Mouse (Mus musculus) heart, embryonic 10.5 days (tissue): ENCODE data around the gene Olfr1393. TPM values are rescaled to one million over a fixed set of nuclear protein-coding genes. Genes with fewer than 3 reads are reported as not detected.
"Not testable (repeated sequence)": the region's sequence is repeated elsewhere in the genome, so short reads cannot be mapped to it uniquely, and the experiment has no call there.

Experiments
- DNase-seq: peaks from one replicate; pipeline ENCODE4 v3.0.0-alpha.2; 2017; ENCODE audit warnings: low spot score
- H3K27ac ChIP-seq: fragments of 300-500 bp; sonication (generic); 2 replicates; pipeline ENCODE4 v1.5.1; 2016; ENCODE audit warnings: mild to moderate bottlenecking
- H3K27me3 ChIP-seq: fragments of 300-500 bp; sonication (generic); 2 replicates; pipeline ENCODE4 v1.6.1; 2016; ENCODE audit warnings: mild to moderate bottlenecking; ENCODE audit not compliant: poor library complexity, insufficient read depth, severe bottlenecking
- H3K36me3 ChIP-seq: fragments of 300-500 bp; sonication (generic); 2 replicates; pipeline ENCODE4 v1.6.1; 2016; ENCODE audit warnings: mild to moderate bottlenecking, moderate library complexity
- H3K4me1 ChIP-seq: fragments of 300-500 bp; sonication (generic); 2 replicates; pipeline ENCODE4 v1.6.1; 2016; ENCODE audit warnings: mild to moderate bottlenecking
- H3K4me3 ChIP-seq: fragments of 300-500 bp; sonication (generic); 2 replicates; pipeline ENCODE4 v1.5.1; 2016; ENCODE audit warnings: mild to moderate bottlenecking, moderate library complexity
- H3K9me3 ChIP-seq: fragments of 300-500 bp; sonication (generic); 2 replicates; pipeline ENCODE4 v1.6.1; 2016; ENCODE audit warnings: mild to moderate bottlenecking, moderate library complexity
- WGBS: fragments of 180-500 bp; shearing (Covaris S2); methylation state at CpG from one replicate; pipeline ENCODE4 v1.1.7; 2016; 5-methylcytosine and 5-hydroxymethylcytosine counted together
- polyA plus RNA-seq: library from polyadenylated mRNA; unstranded; fragments of >200 nt; fragmentation: Nextera tagmentation; extraction: Ambion mirVana; gene quantifications from 2 replicates; pipeline ENCODE4 v1.2.1, GENCODE M21; 2016

The Olfr1393 gene
- polyA plus RNA-seq, 1 experiment from 2014 or later, result not detected

DNA sequence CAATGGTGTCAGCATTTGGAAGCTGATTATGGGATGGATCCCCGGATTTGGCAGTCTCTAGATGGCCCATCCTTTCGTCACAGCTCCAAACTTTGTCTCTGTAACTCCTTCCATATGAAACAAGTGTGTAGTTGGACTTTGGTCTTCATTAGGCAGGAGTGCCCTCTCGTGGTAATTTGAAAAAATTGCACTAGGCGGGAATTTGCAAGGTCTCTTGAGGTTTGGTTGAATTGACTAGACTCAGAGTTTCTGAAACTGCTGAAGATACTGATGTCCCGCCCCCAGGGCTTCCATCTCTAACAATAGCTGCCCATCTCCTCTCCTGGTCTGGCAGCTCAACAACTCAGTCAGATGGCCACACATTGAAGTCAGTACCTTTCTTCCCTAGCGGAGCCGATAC is 6.8 kb upstream of the Olfr1393 start:
- no peak overlapping the region for H3K27ac ChIP-seq
- no peak overlapping the region for H3K4me3 ChIP-seq
- no peaks in the 10 kb centered on the region for H3K27me3 ChIP-seq
- WGBS, result 33% methylated on average over 7 of the region's 7 CpGs
- DNase-seq, result no peak
- peaks cover 11% of the 10 kb centered on the region for H3K4me1 ChIP-seq
- H3K9me3 ChIP-seq, result no peaks in the 10 kb centered on the region
- no peaks in the 10 kb centered on the region for H3K36me3 ChIP-seq

DNA sequence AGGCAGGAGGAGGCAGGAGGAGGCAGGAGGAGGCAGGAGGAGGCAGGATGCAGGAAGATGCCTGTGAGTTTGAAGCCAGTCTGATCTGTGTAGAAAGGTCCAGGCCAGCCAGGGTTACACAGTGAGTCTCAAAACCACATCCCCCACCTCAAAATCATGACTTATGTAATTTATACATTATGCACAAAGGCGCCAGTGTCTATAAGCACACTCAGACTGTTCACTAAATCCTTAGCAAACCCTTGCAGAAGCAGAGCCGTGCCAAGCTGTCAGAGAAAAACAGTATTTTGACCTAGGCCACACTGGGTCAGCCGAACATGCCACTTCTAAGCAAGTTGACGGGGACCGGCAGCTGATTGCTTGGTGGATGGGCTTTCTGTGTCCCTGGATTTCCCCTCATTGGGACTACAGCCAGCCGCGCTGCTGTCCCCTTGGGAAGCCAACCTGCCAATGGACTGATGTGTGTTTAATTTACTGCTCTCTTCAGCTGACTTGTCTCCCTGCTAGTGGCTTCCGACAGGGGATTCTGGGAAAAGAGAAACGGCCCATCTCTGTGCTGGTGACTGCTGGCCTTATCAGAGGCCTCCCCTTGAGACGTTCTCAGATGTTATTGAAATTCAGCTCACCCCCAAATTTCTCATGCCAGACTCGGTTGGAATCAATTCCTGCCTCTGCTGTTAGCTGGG is 4.1 kb upstream of the Olfr1393 start:
- H3K9me3 ChIP-seq, result no peaks in the 10 kb centered on the region
- no peak for DNase-seq
- no peaks in the 10 kb centered on the region for H3K4me1 ChIP-seq
- H3K4me3 ChIP-seq, result no peak overlapping the region
- 62% methylated on average over 11 of the region's 11 CpGs for WGBS
- no peak overlapping the region for H3K27ac ChIP-seq
- H3K36me3 ChIP-seq, result no peaks in the 10 kb centered on the region
- H3K27me3 ChIP-seq, result no peaks in the 10 kb centered on the region

DNA sequence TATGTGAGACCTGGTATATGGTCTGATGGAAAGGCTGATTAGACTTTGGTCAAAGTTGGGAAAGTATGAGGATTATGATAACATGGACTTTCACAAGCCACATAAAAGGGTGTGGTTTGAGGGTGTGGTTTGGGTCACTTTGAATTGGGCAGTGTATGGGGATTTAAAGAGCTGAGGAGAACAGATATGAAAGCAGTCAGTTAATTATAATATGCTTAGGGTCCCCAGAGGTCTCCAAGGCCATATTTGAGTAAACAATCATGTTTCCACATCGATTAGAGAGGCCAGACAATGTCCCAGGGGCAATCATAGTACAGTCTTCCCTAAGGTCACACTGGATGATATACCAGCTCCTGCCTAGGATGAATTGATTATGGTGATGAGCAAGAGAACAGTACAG is 6.9 kb downstream of the Olfr1393 start, which contains the start of gene Olfr1392:
Gene Olfr1392, plus strand, starts transcription at position 301 of the 400 bp plus-strand sequence.
- H3K4me3 ChIP-seq, H3K36me3 ChIP-seq, H3K27ac ChIP-seq, H3K27me3 ChIP-seq, DNase-seq, H3K4me1 ChIP-seq, H3K9me3 ChIP-seq: not testable (repeated sequence)
- WGBS, result 60% methylated on average over 1 of the region's 1 CpGs

DNA sequence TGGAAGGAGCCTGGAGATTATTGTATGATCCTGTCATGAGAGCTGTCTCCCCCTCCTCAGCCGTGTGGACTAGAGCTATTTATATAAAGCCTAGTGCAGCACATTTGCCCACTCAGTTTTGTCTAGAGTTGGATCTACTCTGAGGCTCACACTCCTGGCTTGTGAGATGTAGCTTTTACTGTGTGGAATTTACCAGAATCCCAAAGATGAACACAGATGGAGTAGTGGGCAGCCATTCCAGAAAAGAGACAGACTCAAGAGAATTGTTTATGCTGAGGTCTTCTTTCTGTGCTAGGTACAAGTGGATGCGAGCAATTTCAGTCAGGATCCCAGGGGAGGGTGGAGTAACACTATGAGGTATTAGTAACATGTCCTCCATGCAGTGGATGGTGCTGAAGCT is 9.1 kb downstream of the Olfr1393 start:
- DNase-seq, result no peak
- Histone ChIP-seq H3K4me1 (no peaks in the 10 kb centered on the region), H3K27me3 (no peaks in the 10 kb centered on the region), H3K4me3 (no peak overlapping the region), H3K27ac (no peak overlapping the region), H3K9me3 (no peaks in the 10 kb centered on the region), H3K36me3 (no peaks in the 10 kb centered on the region)
- WGBS, result 57% methylated on average over 2 of the region's 2 CpGs

DNA sequence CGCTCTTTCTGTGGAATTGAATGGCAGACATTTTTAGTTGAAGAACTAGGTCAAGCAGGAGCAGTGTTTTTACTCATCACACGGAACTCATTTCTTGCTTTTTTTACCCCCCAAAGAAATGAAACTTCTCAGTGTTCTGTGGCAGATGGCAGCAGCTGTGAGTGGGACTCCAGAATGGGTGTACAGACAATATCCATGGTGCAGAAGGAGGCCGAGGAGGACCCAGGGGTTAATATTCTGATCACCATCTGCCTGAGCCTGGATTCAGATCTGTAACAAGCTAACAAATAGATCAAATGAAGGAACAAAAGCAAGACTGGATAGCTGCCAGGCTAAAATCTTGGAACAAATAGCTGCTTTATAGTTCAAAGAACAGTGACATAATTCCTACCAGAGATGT is 14.7 kb downstream of the Olfr1393 start:
- WGBS, result 77% methylated on average over 3 of the region's 3 CpGs
- Histone ChIP-seq H3K9me3 (no peaks in the 10 kb centered on the region), H3K27ac (no peak overlapping the region), H3K4me3 (no peak overlapping the region), H3K27me3 (no peaks in the 10 kb centered on the region), H3K36me3 (no peaks in the 10 kb centered on the region), H3K4me1 (no peaks in the 10 kb centered on the region)
- DNase-seq, result no peak

DNA sequence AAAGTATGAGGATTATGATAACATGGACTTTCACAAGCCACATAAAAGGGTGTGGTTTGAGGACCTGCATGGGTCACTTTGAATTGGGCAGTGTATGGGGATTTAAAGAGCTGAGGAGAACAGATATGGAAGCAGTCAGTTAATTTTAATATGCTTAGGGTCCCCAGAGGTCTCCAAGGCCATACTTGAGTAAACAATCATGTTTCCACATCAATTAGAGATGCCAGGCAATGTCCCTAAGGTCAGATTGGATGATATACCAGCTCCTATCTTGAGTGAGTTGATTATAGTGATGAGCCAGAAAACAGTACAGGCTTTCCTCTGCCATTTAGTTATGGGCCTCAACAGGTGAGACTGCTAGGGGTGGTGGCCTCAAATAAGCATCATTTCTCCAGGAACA is 26.3 kb downstream of the Olfr1393 start, which contains the start of gene Olfr10:
Gene Olfr10, plus strand, starts transcription at position 301 of the 400 bp plus-strand sequence.
- DNase-seq, result no peak
- no peak within 1 kb of the TSS for H3K4me3 ChIP-seq
- H3K36me3 ChIP-seq, result no peaks in the 10 kb centered on the region

DNA sequence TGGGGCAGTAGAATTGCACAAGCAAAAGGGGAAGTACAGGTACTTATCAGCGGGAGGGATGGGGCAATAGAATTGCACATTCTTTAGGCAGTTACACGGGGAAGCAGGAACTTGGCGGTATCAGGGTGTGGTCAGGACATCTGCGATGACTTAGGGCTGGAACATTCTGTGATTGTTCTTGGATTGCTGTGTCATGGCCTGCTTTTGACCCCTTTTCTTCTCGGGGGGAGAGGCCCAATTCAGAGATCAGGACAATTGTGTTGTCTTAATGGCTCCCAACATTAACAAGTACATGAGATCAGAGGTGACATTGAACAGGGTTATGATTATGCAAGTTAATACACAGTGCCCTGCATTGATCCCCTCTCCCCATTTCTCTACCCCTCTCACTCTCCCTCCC is 30.4 kb downstream of the Olfr1393 start:
- not testable (repeated sequence) for H3K9me3 ChIP-seq, H3K36me3 ChIP-seq, H3K4me3 ChIP-seq, H3K27ac ChIP-seq, H3K27me3 ChIP-seq, DNase-seq, H3K4me1 ChIP-seq
- 73% methylated on average over 5 of the region's 5 CpGs for WGBS

More for the DNA sequence above, 26.3 kb downstream of the Olfr1393 start, which contains the start of gene Olfr10:
- Histone ChIP-seq H3K27ac (no peak within 1 kb of the TSS), H3K9me3 (no peaks in the 10 kb centered on the region), H3K4me1 (no peaks in the 10 kb centered on the region), H3K27me3 (no peaks in the 10 kb centered on the region)

DNA sequence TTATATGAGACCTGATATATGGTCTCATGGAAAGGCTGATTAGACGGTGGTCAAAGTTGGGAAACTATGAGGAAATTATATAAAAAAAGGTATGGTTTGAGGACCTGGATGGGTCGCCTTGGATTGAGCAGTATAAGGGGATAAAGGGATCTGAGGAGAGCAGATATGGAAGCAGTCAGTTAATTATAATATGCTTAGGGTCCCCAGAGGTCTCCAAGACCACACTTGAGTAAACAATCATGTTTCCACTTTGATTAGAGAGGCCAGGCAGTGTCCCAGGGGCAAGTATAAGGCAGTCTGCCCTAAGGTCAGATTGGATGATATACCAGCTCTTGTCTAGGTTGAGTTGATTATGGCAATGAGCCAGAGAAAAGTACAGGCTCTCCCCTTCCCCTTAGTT is 44.3 kb downstream of the Olfr1393 start, which contains the start of gene Olfr1391:
Gene Olfr1391, plus strand, starts transcription at position 301 of the 400 bp plus-strand sequence.
- Histone ChIP-seq H3K36me3 (no peaks in the 10 kb centered on the region), H3K9me3 (no peaks in the 10 kb centered on the region), H3K27ac (no peak within 1 kb of the TSS), H3K27me3 (no peaks in the 10 kb centered on the region), H3K4me3 (no peak within 1 kb of the TSS), H3K4me1 (no peaks in the 10 kb centered on the region)
- WGBS, result 64% methylated on average over 2 of the region's 2 CpGs
- no peak for DNase-seq

DNA sequence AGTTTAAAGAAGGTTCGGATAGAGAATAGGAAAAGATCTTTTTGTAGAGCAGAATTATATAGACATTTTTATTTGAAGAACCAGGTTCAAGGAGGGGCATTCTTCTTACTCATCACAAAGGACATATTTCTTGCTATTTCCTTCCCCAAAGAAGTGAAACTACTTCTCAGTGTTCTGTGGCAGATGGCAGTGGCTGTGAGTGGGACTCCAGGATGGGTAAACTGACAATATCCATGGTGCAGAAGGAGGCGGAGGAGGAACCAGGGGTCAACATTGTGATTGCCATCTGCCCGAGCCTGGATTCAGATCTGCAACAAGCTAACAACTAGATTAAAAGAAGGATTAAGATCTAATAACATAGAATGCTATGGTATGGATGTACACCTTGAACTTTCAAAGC is 48.6 kb downstream of the Olfr1393 start:
- H3K36me3 ChIP-seq, result no peaks in the 10 kb centered on the region
- no peak overlapping the region for H3K4me3 ChIP-seq
- no peak overlapping the region for H3K27ac ChIP-seq
- DNase-seq, result no peak
- 75% methylated on average over 3 of the region's 3 CpGs for WGBS
- H3K9me3 ChIP-seq, result no peaks in the 10 kb centered on the region
- H3K4me1 ChIP-seq, result no peaks in the 10 kb centered on the region
- H3K27me3 ChIP-seq, result no peaks in the 10 kb centered on the region

DNA sequence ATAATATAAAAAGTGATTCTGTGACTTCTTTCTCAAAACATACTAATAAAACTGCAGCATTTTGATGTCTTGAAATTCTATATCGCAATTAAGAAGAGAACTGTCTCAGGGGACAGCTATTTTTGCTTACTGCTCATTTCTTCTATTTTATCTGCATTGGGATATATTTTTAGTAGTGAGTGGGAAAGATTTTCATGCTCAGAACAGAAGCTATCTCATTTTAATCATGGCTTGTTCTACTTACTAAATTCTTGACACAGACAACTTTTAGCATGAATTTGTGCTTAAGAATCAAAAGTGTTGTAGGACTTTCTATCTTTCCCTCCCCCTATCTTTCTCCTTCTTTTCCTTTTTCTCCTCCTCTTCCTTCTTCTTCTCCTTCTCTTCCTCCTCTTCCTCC is 51.6 kb downstream of the Olfr1393 start:
- Histone ChIP-seq H3K4me1 (no peaks in the 10 kb centered on the region), H3K4me3 (no peak overlapping the region), H3K36me3 (no peaks in the 10 kb centered on the region), H3K27me3 (no peaks in the 10 kb centered on the region), H3K9me3 (no peaks in the 10 kb centered on the region), H3K27ac (no peak overlapping the region)
- no peak for DNase-seq
- WGBS, result 65% methylated on average over 1 of the region's 1 CpGs

Other genes starting within 250 kb of the Olfr1393 start
- gene 9930111J21Rik2, start 227.1 kb upstream of the Olfr1393 start, polyA plus RNA-seq, result 0.05 and 0.09 TPM in 2 replicates
- gene Tgtp2, start 214.1 kb upstream of the Olfr1393 start, polyA plus RNA-seq, result not detected in 2 replicates
- gene Ifi47, start 201.7 kb upstream of the Olfr1393 start, polyA plus RNA-seq, result 0.30 and 0.33 TPM in 2 replicates
- not detected in 2 replicates for gene Olfr1396, start 163.4 kb upstream of the Olfr1393 start, polyA plus RNA-seq
- not detected in 2 replicates for gene Olfr1395, start 136.0 kb upstream of the Olfr1393 start, polyA plus RNA-seq
- not detected in 2 replicates for gene Olfr1394, start 123.9 kb upstream of the Olfr1393 start, polyA plus RNA-seq
- 0.11 and 0.23 TPM in 2 replicates for gene Btnl9, start 91.1 kb upstream of the Olfr1393 start, polyA plus RNA-seq
- gene Zfp62, start 75.0 kb upstream of the Olfr1393 start, polyA plus RNA-seq, result 32.8 and 34.6 TPM in 2 replicates
- gene Mgat1, start 34.1 kb upstream of the Olfr1393 start, polyA plus RNA-seq, result 41.1 and 46.9 TPM in 2 replicates
- not detected in 2 replicates for gene Olfr1392, start 7.0 kb downstream of the Olfr1393 start, polyA plus RNA-seq
- gene Olfr10, start 26.4 kb downstream of the Olfr1393 start, polyA plus RNA-seq, result not detected in 2 replicates
- gene Olfr1391, start 44.4 kb downstream of the Olfr1393 start, polyA plus RNA-seq, result not detected in 2 replicates
- not detected in 2 replicates for gene Olfr1390, start 56.9 kb downstream of the Olfr1393 start, polyA plus RNA-seq
- gene Olfr1389, start 144.8 kb downstream of the Olfr1393 start, polyA plus RNA-seq, result not detected in 2 replicates
- gene Olfr1388, start 158.3 kb downstream of the Olfr1393 start, polyA plus RNA-seq, result 0.16 and 0.18 TPM in 2 replicates
- gene Olfr1387, start 177.0 kb downstream of the Olfr1393 start, polyA plus RNA-seq, result not detected in 2 replicates
- gene Olfr1386, start 186.7 kb downstream of the Olfr1393 start, polyA plus RNA-seq, result not detected in 2 replicates
- gene Olfr1385, start 210.8 kb downstream of the Olfr1393 start, polyA plus RNA-seq, result not detected in 2 replicates
- not detected in 2 replicates for gene Olfr1384, start 228.4 kb downstream of the Olfr1393 start, polyA plus RNA-seq
- gene Olfr1383, start 241.3 kb downstream of the Olfr1393 start, polyA plus RNA-seq, result not detected in 2 replicates
- gene Olfr1382, start 249.9 kb downstream of the Olfr1393 start, polyA plus RNA-seq, result not detected in 2 replicates